Mouse (Mus musculus): Measurements from ENCODE around the gene Thsd4.

- TF ChIP-seq POLR2A (IDR thresholded peaks at IDR 0.05; ENCODE audit: insufficient read length, low read depth) (no peak), TCF12 (IDR thresholded peaks at IDR 0.05; ENCODE audit: insufficient read depth, poor library complexity, severe bottlenecking) (no peak), POLR2AphosphoS2 (IDR thresholded peaks at IDR 0.05; ENCODE audit: insufficient read length, low read depth) (no peak), MYOD1 (IDR thresholded peaks at IDR 0.05; ENCODE audit: control insufficient read depth in 1 of 3, insufficient read length in 2 of 3, low read depth in 2 of 3) (no peak), E2F4 (IDR thresholded peaks at IDR 0.05; ENCODE audit: insufficient read depth) (no peak), MYOG (IDR thresholded peaks at IDR 0.05; ENCODE audit: control insufficient read depth in 1 of 3, insufficient read depth in 1 of 3, insufficient read length in 2 of 3, low read depth in 2 of 3) (no peak), USF1 (IDR thresholded peaks at IDR 0.05; ENCODE audit: low read depth) (no peak)
Measured at GRCm38 (mm10) chr9:60276351-60276750, 245.5 kb downstream of the Thsd4 start.

Measured in myocyte (in vitro differentiated cells).